In the genomic region with DNA sequence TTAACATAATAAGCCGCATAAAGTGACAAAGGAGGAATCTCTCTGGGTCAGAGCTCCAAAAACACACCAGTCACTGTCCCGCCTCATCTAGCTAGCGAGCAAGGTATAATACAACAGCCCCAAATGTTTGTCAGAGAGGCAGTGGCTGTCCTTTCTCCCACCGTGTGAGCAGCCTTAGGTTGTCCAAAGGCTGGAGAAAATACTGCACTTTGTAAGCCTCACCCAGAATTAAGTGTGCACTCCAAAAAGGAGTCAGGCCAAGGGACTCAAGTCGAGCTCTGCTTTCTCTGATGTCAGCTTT, we compare ENCODE assay signal across 8 mouse cellular contexts.
DNase-seq lines count a peak whose midpoint lies in the region; ATAC-seq lines count a peak whose summit lies in the region.

No protein-coding gene starts in this region.

- 0 out of 2 replicates have a peak, but pooled peaks cover 4% of the 10 kb centered on the region for H3K27me3 ChIP-seq in heart, embryonic 13.5 days (replicated peaks)
- H3K27me3 ChIP-seq in heart, embryonic 10.5 days (ENCODE audit: insufficient read depth, poor library complexity, severe bottlenecking) = no peaks in the 10 kb centered on the region
- no peaks in the 10 kb centered on the region for H3K27me3 ChIP-seq in forebrain, embryonic 15.5 days
- H3K27me3 ChIP-seq in liver, embryonic 16.5 days (ENCODE audit: control insufficient read depth, insufficient read depth, low read depth, low read length) = no peaks in the 10 kb centered on the region

- peak overlapping the region; percentile 56 for H3K4me2 ChIP-seq in heart, embryonic 13.5 days
- 0 out of 2 replicates have a peak overlapping the region, but pooled peaks have one; percentile 40 for H3K4me2 ChIP-seq in forebrain, embryonic 15.5 days (replicated peaks)
- H3K4me2 ChIP-seq in liver, embryonic 16.5 days (ENCODE audit: low read depth, low read length) = peak overlapping the region; percentile 48

- peak overlapping the region; percentile 42; the same call in 1 of the 2 replicates for H3K4me3 ChIP-seq in heart, embryonic 13.5 days
- no peak overlapping the region for H3K4me3 ChIP-seq in heart, embryonic 10.5 days
- no peak overlapping the region for H3K4me3 ChIP-seq in forebrain, embryonic 15.5 days
- no peak overlapping the region for H3K4me3 ChIP-seq in liver, embryonic 16.5 days (ENCODE audit: low read depth, low read length)

- 65% methylated on average over 5 of the region's 5 CpGs for WGBS in heart, embryonic 13.5 days
- 66% methylated on average over 5 of the region's 5 CpGs for WGBS in heart, embryonic 10.5 days
- WGBS in forebrain, embryonic 15.5 days = 68% methylated on average over 5 of the region's 5 CpGs
- 54% methylated on average over 5 of the region's 5 CpGs for WGBS in liver, embryonic 16.5 days (ENCODE audit: insufficient replicate concordance)

- no peak overlapping the region for H3K27ac ChIP-seq in heart, embryonic 13.5 days (replicated peaks)
- H3K27ac ChIP-seq in heart, embryonic 10.5 days = no peak overlapping the region
- H3K27ac ChIP-seq in forebrain, embryonic 15.5 days (replicated peaks) = no peak overlapping the region
- H3K27ac ChIP-seq in liver, embryonic 16.5 days (ENCODE audit: low read length) = no peak overlapping the region

- H3K9me3 ChIP-seq in heart, embryonic 13.5 days = no peaks in the 10 kb centered on the region
- H3K9me3 ChIP-seq in heart, embryonic 10.5 days = no peaks in the 10 kb centered on the region
- no peaks in the 10 kb centered on the region for H3K9me3 ChIP-seq in forebrain, embryonic 15.5 days
- no peaks in the 10 kb centered on the region for H3K9me3 ChIP-seq in liver, embryonic 16.5 days (replicated peaks; ENCODE audit: control insufficient read depth, low read length)

- H3K4me1 ChIP-seq in heart, embryonic 13.5 days = 0 out of 2 replicates have a peak, but pooled peaks cover 3% of the 10 kb centered on the region
- no peaks in the 10 kb centered on the region for H3K4me1 ChIP-seq in heart, embryonic 10.5 days
- H3K4me1 ChIP-seq in forebrain, embryonic 15.5 days = peaks cover 19% of the 10 kb centered on the region
- no peaks in the 10 kb centered on the region for H3K4me1 ChIP-seq in liver, embryonic 16.5 days (ENCODE audit: control insufficient read depth, low read depth, low read length)

- DNase-seq in heart, embryonic 10.5 days (ENCODE audit: low spot score) = no peak
- peak; percentile 11 for DNase-seq in 3T3-L1 (ENCODE audit: low read depth, low spot score)
- no peak for DNase-seq in right cerebral cortex, postnatal 14 days
- DNase-seq in left cerebral cortex, postnatal 4 days = no peak
- no peak for DNase-seq in testis, postnatal 10 days (ENCODE audit: low spot score)

- H3K9ac ChIP-seq in heart, embryonic 13.5 days = no peak overlapping the region
- no peak overlapping the region for H3K9ac ChIP-seq in forebrain, embryonic 15.5 days (replicated peaks)
- no peak overlapping the region for H3K9ac ChIP-seq in liver, embryonic 16.5 days (ENCODE audit: low read depth, low read length)

- intact Hi-C loops in left cerebral cortex, postnatal 4 days (cut with DNase I) = no loop called here

- no peak; the same call in 1 of the 2 replicates for ATAC-seq in heart, embryonic 13.5 days (ENCODE audit: extremely low read depth, insufficient number of reproducible peaks, low FRiP score, low TSS enrichment)
- peak; percentile 31; the same call in 1 of the 2 replicates for ATAC-seq in forebrain, embryonic 15.5 days (replicated peaks)
- no peak for ATAC-seq in liver, embryonic 16.5 days (ENCODE audit: low read depth)

- no peaks in the 10 kb centered on the region for H3K36me3 ChIP-seq in heart, embryonic 13.5 days
- no peaks in the 10 kb centered on the region for H3K36me3 ChIP-seq in heart, embryonic 10.5 days
- no peaks in the 10 kb centered on the region for H3K36me3 ChIP-seq in forebrain, embryonic 15.5 days
- H3K36me3 ChIP-seq in liver, embryonic 16.5 days (ENCODE audit: control insufficient read depth, insufficient read depth) = no peaks in the 10 kb centered on the region
